Mouse (Mus musculus): ENCODE data around the gene Gm26620. TPM values are rescaled to one million over a fixed set of nuclear protein-coding genes. Genes with fewer than 3 reads are reported as not detected.

Gm26620 gene
- total and polyA plus RNA-seq, 3 experiments, result 0.52 to 4.2 (median 1.9) TPM

DNA sequence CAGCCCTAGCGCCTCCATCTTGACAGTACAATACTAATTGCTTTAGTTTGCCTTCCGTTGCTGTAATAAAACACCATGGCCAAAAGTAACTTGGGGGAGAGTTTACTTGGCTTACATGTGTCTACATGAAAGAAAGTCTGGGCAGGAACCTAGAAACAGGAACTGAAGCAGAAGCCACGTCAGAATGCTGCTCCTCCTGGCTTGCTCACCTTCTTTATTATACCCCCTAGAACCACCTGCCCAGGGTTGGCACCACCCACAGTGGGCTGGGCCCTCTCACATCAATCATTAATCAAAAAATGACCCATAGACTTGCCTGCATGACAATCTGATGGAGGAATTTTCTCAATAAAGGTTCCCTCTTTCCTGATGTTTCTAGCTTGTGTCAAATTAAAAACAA is 20.1 kb upstream of the Gm26620 start:
- peak; percentile 84 for DNase-seq (ENCODE audit: extremely low read depth)
- peak; percentile 31; the same call in 1 of the 2 replicates for TF ChIP-seq POLR2A (IDR thresholded peaks at IDR 0.05; ENCODE audit: low read depth, low read length)
- TF ChIP-seq MEF2A (IDR thresholded peaks at IDR 0.05; ENCODE audit: borderline replicate concordance, low read depth, low read length), result peak; percentile 79
- no peak for TF ChIP-seq SMC3 (IDR thresholded peaks at IDR 0.05; ENCODE audit: low read depth, low read length)
- no peak for TF ChIP-seq GABPA (IDR thresholded peaks at IDR 0.05; ENCODE audit: insufficient replicate concordance, low read depth, low read length)
- no peak for TF ChIP-seq USF1 (IDR thresholded peaks at IDR 0.05; ENCODE audit: low read depth, low read length)
- no peak for TF ChIP-seq PAX5 (IDR thresholded peaks at IDR 0.05; ENCODE audit: low read length)
- TF ChIP-seq TCF12 (IDR thresholded peaks at IDR 0.05; ENCODE audit: low read depth, low read length), result peak; percentile 88
- TF ChIP-seq MXI1 (IDR thresholded peaks at IDR 0.05; ENCODE audit: low read depth, low read length), result peak; percentile 67
- 0 out of 2 replicates have a peak, but pooled peaks have one; percentile 45 for TF ChIP-seq MAX (IDR thresholded peaks at IDR 0.05; ENCODE audit: low read length)
- no peak for TF ChIP-seq E2F4 (IDR thresholded peaks at IDR 0.05; ENCODE audit: insufficient replicate concordance, low read depth, low read length)
- 0 out of 2 replicates have a peak, but pooled peaks have one; percentile 25 for TF ChIP-seq MAZ (IDR thresholded peaks at IDR 0.05; ENCODE audit: low read depth, low read length)
- peak; percentile 93 for TF ChIP-seq EP300 (IDR thresholded peaks at IDR 0.05; ENCODE audit: low read length)
- no peak for TF ChIP-seq HCFC1 (IDR thresholded peaks at IDR 0.05; ENCODE audit: low read depth, low read length)
- peak; percentile 67 for TF ChIP-seq ETS1 (conservative IDR thresholded peaks at IDR 0.05; ENCODE audit: low read depth, low read length)
- TF ChIP-seq MYC (IDR thresholded peaks at IDR 0.05; ENCODE audit: low read depth, low read length), result peak; percentile 87
- TF ChIP-seq USF2 (conservative IDR thresholded peaks at IDR 0.05; ENCODE audit: low read depth, low read length), result no peak
- no peak for TF ChIP-seq NELFE (IDR thresholded peaks at IDR 0.05; ENCODE audit: low read depth, low read length)
- peak; percentile 16; the same call in 1 of the 2 replicates for TF ChIP-seq ZKSCAN1 (IDR thresholded peaks at IDR 0.05; ENCODE audit: borderline replicate concordance, low read depth, low read length)
- TF ChIP-seq CHD1 (IDR thresholded peaks at IDR 0.05; ENCODE audit: low read depth, low read length), result peak; percentile 81; the same call in 1 of the 2 replicates
- no peak for TF ChIP-seq TBP (conservative IDR thresholded peaks at IDR 0.05; ENCODE audit: low read depth, low read length)
- no peak for TF ChIP-seq KAT2A (IDR thresholded peaks at IDR 0.05; ENCODE audit: insufficient replicate concordance, low read length)
- no peak for TF ChIP-seq POLR2AphosphoS2 (IDR thresholded peaks at IDR 0.05; ENCODE audit: low read depth, low read length)
- no peak for TF ChIP-seq ZC3H11A (IDR thresholded peaks at IDR 0.05; ENCODE audit: low read depth, low read length)
- TF ChIP-seq ZNF384 (IDR thresholded peaks at IDR 0.05; ENCODE audit: low read depth, low read length), result no peak
- TF ChIP-seq UBTF (IDR thresholded peaks at IDR 0.05; ENCODE audit: low read depth, low read length), result no peak
- peak; percentile 91 for TF ChIP-seq RCOR1 (conservative IDR thresholded peaks at IDR 0.05; ENCODE audit: low read depth, low read length)
- no peak for TF ChIP-seq SIN3A (IDR thresholded peaks at IDR 0.05; ENCODE audit: low read length)
- peak; percentile 59 for TF ChIP-seq BHLHE40 (IDR thresholded peaks at IDR 0.05; ENCODE audit: low read depth, low read length)
- TF ChIP-seq IRF4 (IDR thresholded peaks at IDR 0.05; ENCODE audit: low read depth, low read length), result peak; percentile 95
- peak; percentile 26; the same call in 1 of the 2 replicates for TF ChIP-seq ELF1 (IDR thresholded peaks at IDR 0.05; ENCODE audit: low read depth, low read length)
- peak; percentile 72 for TF ChIP-seq JUN (IDR thresholded peaks at IDR 0.05; ENCODE audit: insufficient read depth, low read depth, low read length)
- no peak for TF ChIP-seq ZMIZ1 (IDR thresholded peaks at IDR 0.05; ENCODE audit: low read depth, low read length)
- no peak for TF ChIP-seq RAD21 (IDR thresholded peaks at IDR 0.05; ENCODE audit: low read depth, low read length)
- TF ChIP-seq NRF1 (IDR thresholded peaks at IDR 0.05; ENCODE audit: low read depth, low read length), result 0 out of 2 replicates have a peak, but pooled peaks have one; percentile 18
- no peak for TF ChIP-seq CTCF (conservative IDR thresholded peaks at IDR 0.05 in 1 of 2, IDR thresholded peaks at IDR 0.05 in 1 of 2; ENCODE audit: low read depth in 2 of 2, low read length in 2 of 2)
- TF ChIP-seq MAFK (IDR thresholded peaks at IDR 0.05; ENCODE audit: insufficient replicate concordance, low read length), result 0 out of 2 replicates have a peak, but pooled peaks have one; percentile 69
- TF ChIP-seq JUND (conservative IDR thresholded peaks at IDR 0.05; ENCODE audit: low read depth, low read length), result peak; percentile 87
- TF ChIP-seq CHD2 (IDR thresholded peaks at IDR 0.05; ENCODE audit: low read length), result no peak
- peak overlapping the region; percentile 60; the same call in 1 of the 2 replicates for H3K4me2 ChIP-seq (ENCODE audit: insufficient read depth, low read depth, poor library complexity, severe bottlenecking)
- H3K36me3 ChIP-seq (replicated peaks in 1 of 2; ENCODE audit: control insufficient read depth in 1 of 2, insufficient read depth in 1 of 2, low read length in 1 of 2), result peaks cover 0 to 14% of the 10 kb centered on the region in 2 experiments
- H3K27ac ChIP-seq (ENCODE audit: insufficient read depth, low read depth), result peak overlapping the region; percentile 67
- H3K9ac ChIP-seq (ENCODE audit: insufficient read depth, low read depth), result no peak overlapping the region
- no peaks in the 10 kb centered on the region for H3K9me3 ChIP-seq (replicated peaks; ENCODE audit: low read length)
- H3K27me3 ChIP-seq (replicated peaks), result no peaks in the 10 kb centered on the region
- H3K79me2 ChIP-seq (replicated peaks; ENCODE audit: control insufficient read depth, extremely low read depth, insufficient read depth, poor library complexity, severe bottlenecking), result peaks cover 80% of the 10 kb centered on the region
- dilution Hi-C loops (cut with MboI; ENCODE audit: extremely low pct_ligation_motif_present, extremely low pct_unique_long_range_greater_than_20kb, low sequenced_read_pairs), result no loop called here
- in situ Hi-C loops (cut with MboI; ENCODE audit: low pct_ligation_motif_present, low pct_unique_long_range_greater_than_20kb, low sequenced_read_pairs), result no loop called here
- peaks cover 14 to 53% of the 10 kb centered on the region in 2 experiments for H3K4me1 ChIP-seq (ENCODE audit: control insufficient read depth in 1 of 2, insufficient read depth in 2 of 2)
- no peak overlapping the region for H3K4me3 ChIP-seq (replicated peaks in 1 of 3; ENCODE audit: low read depth in 2 of 3, low read length in 2 of 3, poor library complexity in 1 of 3)

Measured in CH12.LX (cell line).